Mouse (Mus musculus) kidney, embryonic 16.5 days (tissue): ENCODE measurements around the gene Slc22a6. TPM values are rescaled to one million over a fixed set of nuclear protein-coding genes. Genes with fewer than 3 reads are reported as not detected.

ENCODE experiments used
- ATAC-seq: fragments of 200-750 bp; cut with Nextera tagmentation; 2 replicates; pipeline ENCODE4 v1.8.0; 2017; ENCODE audit warnings: moderate TSS enrichment; ENCODE audit not compliant: low FRiP score, low TSS enrichment
- H3K27ac ChIP-seq: fragments of 300-500 bp; sonication (generic); 2 replicates; pipeline ENCODE4 v1.5.1; 2014; ENCODE audit warnings: low read length
- H3K27me3 ChIP-seq: fragments of 300-500 bp; sonication (generic); 2 replicates; pipeline ENCODE4 v1.6.1; 2014; ENCODE audit warnings: low read length, control low read depth, mixed read lengths; ENCODE audit not compliant: insufficient read depth
- H3K36me3 ChIP-seq: fragments of 300-500 bp; sonication (generic); 2 replicates; pipeline ENCODE4 v1.6.1; 2014; ENCODE audit warnings: low read length, control low read depth, mixed read lengths; ENCODE audit not compliant: insufficient read depth
- H3K4me1 ChIP-seq: fragments of 300-500 bp; sonication (generic); 2 replicates; pipeline ENCODE4 v1.6.1; 2014; ENCODE audit warnings: low read length, control low read depth, mixed read lengths; ENCODE audit not compliant: insufficient read depth
- H3K4me2 ChIP-seq: fragments of 300-500 bp; sonication (generic); replicated peaks from 2 replicates; pipeline ENCODE4 v1.6.1; 2014; ENCODE audit warnings: low read depth, low read length
- H3K4me3 ChIP-seq: fragments of 300-500 bp; sonication (generic); 2 replicates; pipeline ENCODE4 v1.5.1; 2014; ENCODE audit warnings: mild to moderate bottlenecking, low read length
- H3K9ac ChIP-seq: fragments of 300-500 bp; sonication (generic); replicated peaks from 2 replicates; pipeline ENCODE4 v1.6.1; 2014; ENCODE audit warnings: low read length
- H3K9me3 ChIP-seq: fragments of 300-500 bp; sonication (generic); 2 replicates; pipeline ENCODE4 v1.6.1; 2016; ENCODE audit warnings: low read length, control low read depth
- WGBS: fragments of 180-500 bp; shearing (Covaris S2); extraction: QIAGEN DNeasy Blood & Tissue Kit; methylation state at CpG from one replicate; pipeline ENCODE4 v1.1.7; 2014; 5-methylcytosine and 5-hydroxymethylcytosine counted together
- polyA plus RNA-seq: library from polyadenylated mRNA; unstranded; fragments of >200 nt; fragmentation: Nextera tagmentation; extraction: Ambion mirVana; gene quantifications from 2 replicates; pipeline ENCODE4 v1.2.1, GENCODE M21; 2015

Slc22a6 gene
- polyA plus RNA-seq, 1 experiment from 2014 or later = 59.4 TPM

- no peaks in the 10 kb centered on the region for H3K36me3 ChIP-seq
- no peaks in the 10 kb centered on the region for H3K9me3 ChIP-seq
- 67% methylated on average over 1 of the region's 1 CpGs for WGBS
- no peak overlapping the region for H3K9ac ChIP-seq
- no peak overlapping the region for H3K27ac ChIP-seq
- H3K4me2 ChIP-seq = no peak overlapping the region
- ATAC-seq = no peak
- H3K27me3 ChIP-seq = no peaks in the 10 kb centered on the region
- no peaks in the 10 kb centered on the region for H3K4me1 ChIP-seq
- H3K4me3 ChIP-seq = no peak overlapping the region
Observed at GRCm38 (mm10) chr19:8632029-8632428, 14.2 kb downstream of the Slc22a6 start.

GRCm38 (mm10) chr19:8642086-8642485 is 24.2 kb downstream of the Slc22a6 start:
- Histone ChIP-seq H3K4me3 (no peak overlapping the region), H3K9ac (no peak overlapping the region), H3K36me3 (no peaks in the 10 kb centered on the region), H3K9me3 (no peaks in the 10 kb centered on the region), H3K27ac (no peak overlapping the region), H3K4me1 (peaks cover 8% of the 10 kb centered on the region), H3K4me2 (no peak overlapping the region), H3K27me3 (no peaks in the 10 kb centered on the region)
- WGBS = 44% methylated on average over 5 of the region's 5 CpGs
- ATAC-seq = no peak

- 47% methylated on average over 2 of the region's 2 CpGs for WGBS
- peak; percentile 75 for ATAC-seq
Observed at GRCm38 (mm10) chr19:8646393-8646792, 28.6 kb downstream of the Slc22a6 start.

GRCm38 (mm10) chr19:8655833-8656232 is 38.0 kb downstream of the Slc22a6 start:
- no peaks in the 10 kb centered on the region for H3K4me1 ChIP-seq
- H3K4me2 ChIP-seq = no peak overlapping the region
- no peak overlapping the region for H3K27ac ChIP-seq
- no peak for ATAC-seq
- no peak overlapping the region for H3K9ac ChIP-seq
- no peak overlapping the region for H3K4me3 ChIP-seq
- H3K27me3 ChIP-seq = no peaks in the 10 kb centered on the region
- no peaks in the 10 kb centered on the region for H3K9me3 ChIP-seq
- H3K36me3 ChIP-seq = no peaks in the 10 kb centered on the region

More at GRCm38 (mm10) chr19:8646393-8646792, 28.6 kb downstream of the Slc22a6 start:
- Histone ChIP-seq H3K4me1 (peaks cover 8% of the 10 kb centered on the region), H3K27ac (no peak overlapping the region), H3K27me3 (no peaks in the 10 kb centered on the region), H3K9ac (no peak overlapping the region), H3K36me3 (no peaks in the 10 kb centered on the region), H3K9me3 (no peaks in the 10 kb centered on the region), H3K4me2 (no peak overlapping the region), H3K4me3 (no peak overlapping the region)

GRCm38 (mm10) chr19:8656341-8656740 is 38.5 kb downstream of the Slc22a6 start:
- Histone ChIP-seq H3K4me2 (no peak overlapping the region), H3K9ac (no peak overlapping the region), H3K4me3 (no peak overlapping the region), H3K27ac (no peak overlapping the region), H3K27me3 (no peaks in the 10 kb centered on the region), H3K36me3 (no peaks in the 10 kb centered on the region), H3K9me3 (no peaks in the 10 kb centered on the region), H3K4me1 (no peaks in the 10 kb centered on the region)
- WGBS = 53% methylated on average over 4 of the region's 4 CpGs
- ATAC-seq = no peak

GRCm38 (mm10) chr19:8661821-8662307 is 44.0 kb downstream of the Slc22a6 start:
- no peaks in the 10 kb centered on the region for H3K9me3 ChIP-seq
- peak; percentile 49 for ATAC-seq
- H3K9ac ChIP-seq = peak overlapping the region; percentile 76
- no peaks in the 10 kb centered on the region for H3K36me3 ChIP-seq
- H3K4me1 ChIP-seq = peaks cover 8% of the 10 kb centered on the region
- H3K27me3 ChIP-seq = peaks cover 9% of the 10 kb centered on the region; the same call in 1 of the 2 replicates
- WGBS = 2% methylated on average over 35 of the region's 35 CpGs
- H3K27ac ChIP-seq = no peak overlapping the region
- peak overlapping the region; percentile 53 for H3K4me3 ChIP-seq
- peak overlapping the region; percentile 97 for H3K4me2 ChIP-seq

GRCm38 (mm10) chr19:8662337-8662736 is 44.5 kb downstream of the Slc22a6 start:
- peaks cover 9% of the 10 kb centered on the region; the same call in 1 of the 2 replicates for H3K27me3 ChIP-seq
- peak; percentile 43; the same call in 1 of the 2 replicates for ATAC-seq
- WGBS = 2% methylated on average over 11 of the region's 11 CpGs
- no peak overlapping the region for H3K27ac ChIP-seq
- peak overlapping the region; percentile 97 for H3K4me2 ChIP-seq
- peak overlapping the region; percentile 76 for H3K9ac ChIP-seq
- no peaks in the 10 kb centered on the region for H3K36me3 ChIP-seq
- peaks cover 8% of the 10 kb centered on the region for H3K4me1 ChIP-seq
- peak overlapping the region; percentile 53 for H3K4me3 ChIP-seq
- H3K9me3 ChIP-seq = no peaks in the 10 kb centered on the region

- Histone ChIP-seq H3K27ac (no peak within 1 kb of the TSS), H3K36me3 (no peaks in the 10 kb centered on the region), H3K9ac (peak within 1 kb of the TSS; percentile 76; the same call in 1 of the 2 replicates), H3K4me2 (peak within 1 kb of the TSS; percentile 97; the same call in 1 of the 2 replicates), H3K4me1 (peaks cover 8% of the 10 kb centered on the region), H3K9me3 (no peaks in the 10 kb centered on the region), H3K27me3 (peaks cover 9% of the 10 kb centered on the region; the same call in 1 of the 2 replicates), H3K4me3 (no peak within 1 kb of the TSS)
- 74% methylated on average over 9 of the region's 9 CpGs for WGBS
- ATAC-seq = no peak
Observed at GRCm38 (mm10) chr19:8663360-8663839, 45.6 kb downstream of the Slc22a6 start, which contains the start of gene Chrm1. Gene Chrm1 (plus strand): TSS chr19:8663789.

GRCm38 (mm10) chr19:8663911-8664421 is 46.1 kb downstream of the Slc22a6 start:
- ATAC-seq = 0 out of 2 replicates have a peak, but pooled peaks have one; percentile 33
- Histone ChIP-seq H3K27ac (no peak overlapping the region), H3K27me3 (peaks cover 9% of the 10 kb centered on the region; the same call in 1 of the 2 replicates), H3K9me3 (no peaks in the 10 kb centered on the region), H3K4me3 (no peak overlapping the region), H3K36me3 (no peaks in the 10 kb centered on the region), H3K9ac (no peak overlapping the region), H3K4me2 (no peak overlapping the region), H3K4me1 (peaks cover 8% of the 10 kb centered on the region)
- 41% methylated on average over 10 of the region's 10 CpGs for WGBS

- whole genome bisulfite sequencing = 89% methylated on average over 3 of the region's 3 CpGs
- no peak overlapping the region for H3K4me3 ChIP-seq
- no peaks in the 10 kb centered on the region for H3K9me3 ChIP-seq
- H3K36me3 ChIP-seq = no peaks in the 10 kb centered on the region
- H3K9ac ChIP-seq = no peak overlapping the region
- no peak overlapping the region for H3K4me2 ChIP-seq
- ATAC-seq = no peak
- no peak overlapping the region for H3K27ac ChIP-seq
- peaks cover 9% of the 10 kb centered on the region; the same call in 1 of the 2 replicates for H3K27me3 ChIP-seq
- H3K4me1 ChIP-seq = peaks cover 8% of the 10 kb centered on the region
Observed at GRCm38 (mm10) chr19:8664859-8665258, 47.0 kb downstream of the Slc22a6 start.
